Mouse (Mus musculus) gastrocnemius, adult 2 months (tissue): ENCODE results near the gene Syvn1. TPM values are rescaled to one million over a fixed set of nuclear protein-coding genes. Genes with fewer than 3 reads are reported as not detected.

Source experiments
- DNase-seq: peaks from one replicate; pipeline ENCODE4 v3.0.0; 2022
- H3K27ac ChIP-seq: fragments of 200-600 bp; 2 replicates; pipeline ENCODE4 v1.8.1; 2022; ENCODE audit warnings: mild to moderate bottlenecking
- H3K4me3 ChIP-seq: fragments of 200-600 bp; 2 replicates; pipeline ENCODE4 v1.8.1; 2022; ENCODE audit warnings: mild to moderate bottlenecking, moderate library complexity
- CTCF ChIP-seq: fragments of 200-600 bp; IDR thresholded peaks from 2 replicates; pipeline ENCODE4 v1.8.1; 2022; ENCODE audit warnings: antibody characterized with exemption, mild to moderate bottlenecking, moderate library complexity
- intact Hi-C: fragments of 180-260 bp; cut with DNase I; formaldehyde crosslinking; loops from one replicate; pipeline ENCODE4 v1.15.1; 2025
- total RNA-seq, 2 experiments: library from RNA; stranded (reverse); gene quantifications; 2 replicates each; pipeline ENCODE4 v1.2.3; 2021

Gene Syvn1
- total RNA-seq, 2 experiments from 2014 or later: 17.1 to 20.6 TPM

DNA sequence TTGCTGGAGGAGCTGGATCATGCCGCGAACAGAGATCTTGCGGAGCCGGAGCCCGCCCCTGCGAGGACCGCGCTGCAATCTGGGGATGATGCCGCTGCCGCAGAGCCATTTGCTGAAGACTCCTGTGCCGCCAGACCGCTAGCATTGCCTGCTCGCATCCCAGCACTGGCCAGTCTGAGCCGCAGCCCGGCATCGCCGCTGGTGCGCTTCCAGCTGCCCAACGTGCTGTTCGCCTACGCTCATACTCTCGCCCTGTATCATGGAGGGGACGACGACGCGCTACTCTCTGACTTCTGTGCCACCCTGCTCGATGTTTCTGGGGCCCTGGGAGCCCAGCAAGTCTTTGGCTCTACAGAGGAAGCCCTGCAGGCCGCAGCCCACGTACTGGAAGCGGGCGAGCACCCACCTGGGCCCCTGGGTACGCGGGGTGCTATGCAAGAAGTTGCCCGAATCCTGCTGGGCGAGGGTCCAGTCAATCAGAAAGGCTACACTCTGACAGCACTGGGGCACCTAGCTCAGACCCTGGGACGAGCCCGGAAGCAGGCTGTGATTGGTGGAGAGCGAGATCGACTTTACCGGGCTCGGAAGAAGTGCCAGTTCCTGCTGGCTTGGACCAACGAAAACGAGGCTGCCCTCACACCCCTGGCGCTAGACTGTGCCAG lies 15.4 kb downstream of the Syvn1 start:
- intact Hi-C loops: loop anchor here (2.0 kb wide), 1 partner anchor 15 kb away; the partner anchor contains the start of gene Vps51
- Histone ChIP-seq H3K27ac (peak overlapping the region; percentile 90), H3K4me3 (peak overlapping the region; percentile 99)
- no peak for TF ChIP-seq CTCF
- peak; percentile 54 for DNase-seq

DNA sequence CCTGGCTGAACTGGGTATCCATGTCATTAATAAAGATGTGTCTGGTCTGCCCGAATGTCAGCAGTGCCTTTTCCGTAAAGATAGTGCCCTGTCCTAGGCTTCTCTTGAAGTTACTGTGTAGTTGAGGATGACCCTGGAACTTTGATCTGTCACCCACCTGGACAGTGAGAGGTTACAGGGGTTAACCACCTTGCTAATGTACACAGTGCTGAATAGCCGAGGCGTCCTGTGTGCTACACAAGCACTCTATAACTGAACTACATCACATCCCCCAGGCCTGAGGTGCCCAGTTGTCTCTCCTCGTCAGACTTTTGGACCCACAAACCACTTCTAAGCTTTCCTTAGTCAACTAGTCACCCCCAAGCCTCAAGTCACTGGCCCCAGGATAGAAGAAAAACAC lies 16.0 kb downstream of the Syvn1 start:
- Histone ChIP-seq H3K4me3 (peak overlapping the region; percentile 99), H3K27ac (peak overlapping the region; percentile 90)
- intact Hi-C loops: no loop called here
- no peak for DNase-seq
- no peak for TF ChIP-seq CTCF

DNA sequence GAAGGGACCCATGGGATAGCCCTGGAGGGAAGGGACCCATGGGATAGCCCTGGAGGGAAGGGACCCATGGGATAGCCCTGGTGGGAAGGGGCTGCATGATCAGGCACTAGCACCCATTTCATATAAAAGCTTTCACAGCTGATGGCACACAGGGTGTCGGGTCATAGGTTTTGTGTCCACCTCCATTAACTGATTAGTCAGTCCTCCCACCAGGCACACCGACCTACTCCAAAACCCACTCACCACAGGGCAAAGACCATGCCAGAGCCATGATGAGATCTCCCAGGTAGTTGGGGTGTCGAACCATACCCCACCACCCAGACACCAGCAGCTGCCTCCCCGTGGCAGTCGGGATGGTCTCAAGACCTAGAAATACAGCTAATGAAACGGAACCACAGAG lies 16.7 kb downstream of the Syvn1 start:
- DNase-seq: no peak
- Histone ChIP-seq H3K4me3 (no peak overlapping the region), H3K27ac (no peak overlapping the region)
- intact Hi-C loops: no loop called here
- no peak for TF ChIP-seq CTCF

- intact Hi-C loops: no loop called here
- DNase-seq: no peak
- Histone ChIP-seq H3K27ac (peak overlapping the region; percentile 67), H3K4me3 (peak overlapping the region; percentile 66)
- TF ChIP-seq CTCF: no peak
Measured at GRCm38 (mm10) chr19:6066571-6066970, 20.2 kb downstream of the Syvn1 start.

DNA sequence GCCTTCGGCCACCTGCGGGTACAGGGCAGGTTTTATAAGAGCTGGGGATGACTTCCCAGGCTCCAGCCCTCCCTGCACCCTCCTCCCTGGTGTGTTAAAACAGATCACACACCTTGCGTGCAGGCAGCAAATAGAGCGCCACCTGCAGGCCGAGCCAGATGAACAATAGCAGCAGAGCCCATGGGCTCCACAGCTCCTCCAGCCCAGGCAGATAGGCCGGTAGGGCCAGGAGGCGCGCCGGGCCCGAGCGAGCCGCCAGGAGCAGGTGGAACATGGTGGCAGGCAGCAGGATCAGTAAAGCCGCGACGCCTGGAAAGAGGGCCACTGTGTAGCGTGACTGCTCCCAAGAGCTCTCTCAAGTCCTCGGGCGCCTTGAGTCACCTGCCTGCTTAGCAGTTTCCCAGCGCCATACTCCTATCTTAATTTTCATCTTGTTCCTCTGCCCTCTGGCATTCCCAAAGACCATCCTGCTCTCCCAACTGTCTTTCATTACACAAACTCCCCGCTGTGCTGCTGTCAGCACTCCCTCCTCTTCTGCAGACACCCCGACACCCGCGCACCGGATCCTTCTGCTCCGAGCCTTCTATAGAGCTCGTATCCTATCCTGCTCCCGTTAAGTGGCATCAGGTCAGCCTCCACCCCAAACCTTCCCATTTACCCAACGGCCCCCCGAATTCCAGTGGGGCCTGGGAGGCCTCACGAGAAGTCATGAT lies 20.8 kb downstream of the Syvn1 start:
- TF ChIP-seq CTCF: peak; percentile 89
- H3K27ac ChIP-seq: peak overlapping the region; percentile 67
- peak; percentile 87 for DNase-seq
- peak overlapping the region; percentile 66 for H3K4me3 ChIP-seq
- intact Hi-C loops: no loop called here

DNA sequence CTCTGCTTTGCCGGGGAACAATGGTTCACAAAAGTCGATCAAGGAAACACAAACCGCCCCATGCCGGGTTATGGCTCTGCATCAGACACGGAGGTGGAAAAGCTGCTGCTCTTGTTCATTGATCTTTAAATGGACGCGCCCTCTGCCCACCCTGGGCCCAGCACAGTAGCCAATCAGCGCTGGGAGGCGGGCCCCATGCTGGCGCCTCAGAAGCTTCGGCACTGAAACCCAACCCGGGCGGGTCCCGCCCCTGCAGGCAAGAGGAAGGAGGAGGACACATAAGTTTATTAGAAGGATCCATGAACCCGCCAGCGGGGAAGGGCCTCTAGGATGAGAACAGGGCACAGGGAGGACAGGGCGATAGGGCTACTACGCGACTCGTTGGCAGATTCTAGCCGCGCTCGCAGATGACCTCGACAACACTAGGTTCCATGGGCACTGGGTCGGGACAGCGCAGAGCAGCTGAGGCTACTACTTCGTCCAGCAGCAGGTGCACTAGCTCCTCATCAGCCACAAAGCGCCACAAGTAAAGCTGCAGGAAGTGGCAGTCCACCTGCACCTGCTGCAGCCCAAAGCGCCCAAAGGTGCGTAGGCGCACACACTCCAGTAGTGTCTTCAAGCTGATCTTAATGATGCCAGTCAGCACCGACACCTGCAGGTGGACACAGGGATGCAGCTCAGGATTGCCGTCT lies 21.5 kb downstream of the Syvn1 start, which contains the start of gene Tm7sf2:
TSS of gene Tm7sf2 (minus strand) at position 650 of the 692 bp plus-strand sequence.
- no peak for TF ChIP-seq CTCF
- peak within 1 kb of the TSS; percentile 66 for H3K4me3 ChIP-seq
- peak within 1 kb of the TSS; percentile 67 for H3K27ac ChIP-seq
- DNase-seq: peak; percentile 95
- intact Hi-C loops: no loop called here

GRCm38 (mm10) chr19:6068951-6069350 lies 22.6 kb downstream of the Syvn1 start:
- no peak for DNase-seq
- H3K4me3 ChIP-seq: no peak overlapping the region
- H3K27ac ChIP-seq: no peak overlapping the region
- intact Hi-C loops: no loop called here
- TF ChIP-seq CTCF: no peak

GRCm38 (mm10) chr19:6069851-6070250 lies 23.5 kb downstream of the Syvn1 start:
- no peak overlapping the region for H3K27ac ChIP-seq
- H3K4me3 ChIP-seq: no peak overlapping the region
- no peak for TF ChIP-seq CTCF
- no peak for DNase-seq
- intact Hi-C loops: no loop called here

- Histone ChIP-seq H3K4me3 (no peak overlapping the region), H3K27ac (no peak overlapping the region)
- intact Hi-C loops: no loop called here
- no peak for DNase-seq
- TF ChIP-seq CTCF: no peak
Measured at GRCm38 (mm10) chr19:6070571-6071250, 24.3 kb downstream of the Syvn1 start.

GRCm38 (mm10) chr19:6071261-6071660 lies 24.9 kb downstream of the Syvn1 start:
- DNase-seq: no peak
- intact Hi-C loops: no loop called here
- Histone ChIP-seq H3K4me3 (no peak overlapping the region), H3K27ac (no peak overlapping the region)
- no peak for TF ChIP-seq CTCF

DNA sequence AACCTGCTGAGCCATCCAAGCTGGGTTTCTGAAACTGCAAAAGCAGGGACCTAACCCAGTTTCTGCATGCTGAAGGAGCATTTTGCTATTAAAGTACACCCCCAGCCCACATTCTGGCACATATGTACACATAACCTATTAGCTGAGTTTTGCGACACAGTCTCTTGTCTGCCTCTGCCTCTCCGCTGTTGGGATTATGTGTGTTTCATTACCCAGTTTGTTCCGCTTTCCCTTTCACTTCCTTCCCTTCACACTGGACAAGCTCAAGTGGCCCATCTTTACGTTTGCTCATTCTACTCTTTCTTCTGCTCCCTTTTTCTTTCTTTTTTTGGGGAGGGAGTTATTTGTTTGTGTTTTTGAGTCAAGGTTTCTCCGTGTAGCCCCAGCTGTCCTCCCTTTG lies 27.5 kb downstream of the Syvn1 start:
- DNase-seq: no peak
- H3K4me3 ChIP-seq: no peak overlapping the region
- TF ChIP-seq CTCF: no peak
- no peak overlapping the region for H3K27ac ChIP-seq
- intact Hi-C loops: no loop called here

DNA sequence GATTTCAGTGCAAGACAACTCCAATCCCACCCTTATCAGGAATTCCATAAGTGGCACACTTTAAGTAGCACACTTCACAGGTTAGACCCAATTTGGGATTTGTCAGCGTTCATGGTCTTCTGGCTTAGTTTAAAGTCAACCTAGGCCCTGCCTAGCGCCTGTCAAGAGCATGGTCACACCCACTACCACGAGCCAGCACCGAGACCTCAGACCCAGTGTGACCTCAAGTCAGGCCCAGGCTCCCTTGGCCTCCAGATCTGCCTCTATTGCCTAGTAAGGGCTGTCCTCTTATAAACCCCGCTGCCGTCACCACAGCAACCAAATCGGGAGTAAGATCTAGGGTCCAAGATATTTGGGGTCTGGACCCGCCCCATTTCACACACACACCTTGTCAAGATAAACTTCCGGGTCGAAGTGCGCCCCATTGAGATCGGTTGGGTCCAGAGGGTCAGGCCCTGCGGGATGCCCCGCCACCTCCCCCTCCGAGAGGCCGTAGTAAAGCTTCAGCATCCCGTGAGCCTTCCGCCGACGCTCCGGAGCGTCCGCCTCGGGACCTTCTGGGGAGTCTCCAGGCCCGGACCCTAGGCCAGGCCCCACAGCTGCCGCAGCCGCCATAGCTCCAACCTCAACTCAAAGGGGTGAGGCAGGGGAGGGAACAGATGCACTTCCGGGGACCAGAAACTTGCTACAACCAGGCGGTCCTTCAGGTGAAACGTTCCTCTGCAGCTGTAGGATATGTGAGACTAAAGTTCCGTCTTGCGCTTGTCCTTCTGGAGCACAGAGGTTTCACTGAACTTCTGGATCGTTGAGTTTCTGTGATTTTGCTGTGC lies 30.4 kb downstream of the Syvn1 start, which contains the start of gene Vps51:
TSS of gene Vps51 (minus strand) at position 668 of the 830 bp plus-strand sequence.
- Histone ChIP-seq H3K4me3 (peak within 1 kb of the TSS; percentile 75), H3K27ac (peak within 1 kb of the TSS; percentile 94)
- peak; percentile 88 for DNase-seq
- TF ChIP-seq CTCF: no peak
- intact Hi-C loops: loop anchor here (2.0 kb wide), 1 partner anchor 16 kb away; the partner anchor contains the start of gene Znhit2
